Mouse (Mus musculus): ENCODE results near the gene Olfr689. TPM values are rescaled to one million over a fixed set of nuclear protein-coding genes. Genes with fewer than 3 reads are reported as not detected.

Olfr689 gene
- polyA plus RNA-seq (2015; fragmentation: Nextera tagmentation; extraction: Ambion mirVana) = not detected in 2 replicates

- no peaks in the 10 kb centered on the region for H3K27me3 ChIP-seq (replicated peaks; ENCODE audit: insufficient read depth, low read length)
- H3K4me1 ChIP-seq (ENCODE audit: insufficient read depth, low read depth, low read length) = no peaks in the 10 kb centered on the region
- no peak for ATAC-seq
- H3K4me3 ChIP-seq (ENCODE audit: low read depth, low read length) = no peak within 1 kb of the TSS
- H3K4me2 ChIP-seq (replicated peaks; ENCODE audit: low read depth, low read length) = no peak within 1 kb of the TSS
- 69% methylated on average over 1 of the region's 1 CpGs for WGBS
- no peaks in the 10 kb centered on the region for H3K9me3 ChIP-seq (ENCODE audit: low read length)
- TF ChIP-seq CTCF (IDR thresholded peaks at IDR 0.05) = no peak
- no peak for TF ChIP-seq EP300 (IDR thresholded peaks at IDR 0.05)
- H3K36me3 ChIP-seq (ENCODE audit: insufficient read depth, low read length) = no peaks in the 10 kb centered on the region
- no peak for DNase-seq (ENCODE audit: low spot score)
- no peak within 1 kb of the TSS for H3K27ac ChIP-seq (ENCODE audit: low read length)
- no peak within 1 kb of the TSS for H3K9ac ChIP-seq (replicated peaks; ENCODE audit: low read depth)
Observed at GRCm38 (mm10) chr7:105310865-105311264, at the start of gene Olfr689. Gene Olfr689 (plus strand): TSS chr7:105311165.

- Histone ChIP-seq H3K4me1 (ENCODE audit: insufficient read depth, low read depth, low read length) (no peaks in the 10 kb centered on the region), H3K9me3 (ENCODE audit: low read length) (no peaks in the 10 kb centered on the region), H3K9ac (replicated peaks; ENCODE audit: low read depth) (no peak overlapping the region), H3K4me2 (replicated peaks; ENCODE audit: low read depth, low read length) (no peak overlapping the region), H3K36me3 (ENCODE audit: insufficient read depth, low read length) (no peaks in the 10 kb centered on the region), H3K4me3 (ENCODE audit: low read depth, low read length) (no peak overlapping the region), H3K27ac (ENCODE audit: low read length) (no peak overlapping the region), H3K27me3 (replicated peaks; ENCODE audit: insufficient read depth, low read length) (no peaks in the 10 kb centered on the region)
- 65% methylated on average over 7 of the region's 7 CpGs for WGBS
- DNase-seq (ENCODE audit: low spot score) (no peak), ATAC-seq (no peak)
- TF ChIP-seq CTCF (IDR thresholded peaks at IDR 0.05) = no peak
- TF ChIP-seq EP300 (IDR thresholded peaks at IDR 0.05) = no peak
Observed at GRCm38 (mm10) chr7:105272426-105272825, 38.5 kb upstream of the Olfr689 start.

GRCm38 (mm10) chr7:105287795-105288194 is 23.2 kb upstream of the Olfr689 start, which contains the start of gene Olfr688:
Gene Olfr688 (plus strand): TSS chr7:105288095.
- no peak for ATAC-seq
- H3K36me3 ChIP-seq (ENCODE audit: insufficient read depth, low read length) = no peaks in the 10 kb centered on the region
- no peaks in the 10 kb centered on the region for H3K27me3 ChIP-seq (replicated peaks; ENCODE audit: insufficient read depth, low read length)
- DNase-seq (ENCODE audit: low spot score) = no peak
- no peak within 1 kb of the TSS for H3K4me2 ChIP-seq (replicated peaks; ENCODE audit: low read depth, low read length)
- H3K9ac ChIP-seq (replicated peaks; ENCODE audit: low read depth) = no peak within 1 kb of the TSS
- H3K4me1 ChIP-seq (ENCODE audit: insufficient read depth, low read depth, low read length) = no peaks in the 10 kb centered on the region
- H3K9me3 ChIP-seq (ENCODE audit: low read length) = no peaks in the 10 kb centered on the region
- H3K27ac ChIP-seq (ENCODE audit: low read length) = no peak within 1 kb of the TSS
- no peak within 1 kb of the TSS for H3K4me3 ChIP-seq (ENCODE audit: low read depth, low read length)
- 74% methylated on average over 6 of the region's 6 CpGs for WGBS
- TF ChIP-seq CTCF (IDR thresholded peaks at IDR 0.05) = no peak
- no peak for TF ChIP-seq EP300 (IDR thresholded peaks at IDR 0.05)

- Histone ChIP-seq H3K4me1 (ENCODE audit: insufficient read depth, low read depth, low read length) (no peaks in the 10 kb centered on the region), H3K27me3 (replicated peaks; ENCODE audit: insufficient read depth, low read length) (no peaks in the 10 kb centered on the region), H3K9me3 (ENCODE audit: low read length) (no peaks in the 10 kb centered on the region), H3K9ac (replicated peaks; ENCODE audit: low read depth) (no peak overlapping the region), H3K4me3 (ENCODE audit: low read depth, low read length) (no peak overlapping the region), H3K4me2 (replicated peaks; ENCODE audit: low read depth, low read length) (no peak overlapping the region), H3K36me3 (ENCODE audit: insufficient read depth, low read length) (no peaks in the 10 kb centered on the region), H3K27ac (ENCODE audit: low read length) (no peak overlapping the region)
- TF ChIP-seq EP300 (IDR thresholded peaks at IDR 0.05) (no peak), CTCF (IDR thresholded peaks at IDR 0.05) (no peak)
- DNase-seq (ENCODE audit: low spot score) (no peak), ATAC-seq (no peak)
Observed at GRCm38 (mm10) chr7:105290051-105290450, 20.9 kb upstream of the Olfr689 start.

GRCm38 (mm10) chr7:105325302-105325701 is 14.3 kb downstream of the Olfr689 start:
- WGBS = 61% methylated on average over 2 of the region's 2 CpGs
- H3K4me1 ChIP-seq (ENCODE audit: insufficient read depth, low read depth, low read length) = no peaks in the 10 kb centered on the region

GRCm38 (mm10) chr7:105334004-105334403 is 23.0 kb downstream of the Olfr689 start, which contains the start of gene Olfr690:
Gene Olfr690 (minus strand): TSS chr7:105334104.
- 87% methylated on average over 1 of the region's 1 CpGs for WGBS

More at GRCm38 (mm10) chr7:105325302-105325701, 14.3 kb downstream of the Olfr689 start:
- H3K9me3 ChIP-seq (ENCODE audit: low read length) = no peaks in the 10 kb centered on the region
- H3K4me3 ChIP-seq (ENCODE audit: low read depth, low read length) = no peak overlapping the region
- no peak for DNase-seq (ENCODE audit: low spot score)
- H3K4me2 ChIP-seq (replicated peaks; ENCODE audit: low read depth, low read length) = no peak overlapping the region
- no peaks in the 10 kb centered on the region for H3K27me3 ChIP-seq (replicated peaks; ENCODE audit: insufficient read depth, low read length)
- H3K36me3 ChIP-seq (ENCODE audit: insufficient read depth, low read length) = no peaks in the 10 kb centered on the region
- ATAC-seq = no peak
- no peak for TF ChIP-seq EP300 (IDR thresholded peaks at IDR 0.05)
- TF ChIP-seq CTCF (IDR thresholded peaks at IDR 0.05) = no peak
- H3K27ac ChIP-seq (ENCODE audit: low read length) = no peak overlapping the region
- no peak overlapping the region for H3K9ac ChIP-seq (replicated peaks; ENCODE audit: low read depth)

GRCm38 (mm10) chr7:105342170-105342569 is 31.2 kb downstream of the Olfr689 start, which contains the start of gene Olfr691:
Gene Olfr691 (minus strand): TSS chr7:105342270.
- H3K27ac ChIP-seq (ENCODE audit: low read length) = no peak within 1 kb of the TSS
- no peak within 1 kb of the TSS for H3K4me2 ChIP-seq (replicated peaks; ENCODE audit: low read depth, low read length)
- ATAC-seq (no peak), DNase-seq (ENCODE audit: low spot score) (no peak)
- WGBS = 32% methylated on average over 1 of the region's 1 CpGs
- H3K9ac ChIP-seq (replicated peaks; ENCODE audit: low read depth) = no peak within 1 kb of the TSS
- TF ChIP-seq CTCF (IDR thresholded peaks at IDR 0.05) = no peak
- TF ChIP-seq EP300 (IDR thresholded peaks at IDR 0.05) = no peak
- no peaks in the 10 kb centered on the region for H3K36me3 ChIP-seq (ENCODE audit: insufficient read depth, low read length)
- H3K27me3 ChIP-seq (replicated peaks; ENCODE audit: insufficient read depth, low read length) = no peaks in the 10 kb centered on the region
- H3K4me3 ChIP-seq (ENCODE audit: low read depth, low read length) = no peak within 1 kb of the TSS
- no peaks in the 10 kb centered on the region for H3K4me1 ChIP-seq (ENCODE audit: insufficient read depth, low read depth, low read length)
- H3K9me3 ChIP-seq (ENCODE audit: low read length) = no peaks in the 10 kb centered on the region

More at GRCm38 (mm10) chr7:105334004-105334403, 23.0 kb downstream of the Olfr689 start, which contains the start of gene Olfr690:
- Histone ChIP-seq H3K27ac (ENCODE audit: low read length) (no peak within 1 kb of the TSS), H3K4me2 (replicated peaks; ENCODE audit: low read depth, low read length) (no peak within 1 kb of the TSS), H3K9me3 (ENCODE audit: low read length) (no peaks in the 10 kb centered on the region), H3K4me1 (ENCODE audit: insufficient read depth, low read depth, low read length) (no peaks in the 10 kb centered on the region), H3K36me3 (ENCODE audit: insufficient read depth, low read length) (no peaks in the 10 kb centered on the region), H3K4me3 (ENCODE audit: low read depth, low read length) (no peak within 1 kb of the TSS), H3K9ac (replicated peaks; ENCODE audit: low read depth) (no peak within 1 kb of the TSS), H3K27me3 (replicated peaks; ENCODE audit: insufficient read depth, low read length) (no peaks in the 10 kb centered on the region)
- TF ChIP-seq CTCF (IDR thresholded peaks at IDR 0.05) = no peak
- no peak for TF ChIP-seq EP300 (IDR thresholded peaks at IDR 0.05)
- ATAC-seq (no peak), DNase-seq (ENCODE audit: low spot score) (no peak)
